Mouse (Mus musculus): Measurements from ENCODE around the gene Wdr63.
A peak's percentile ranks its signal among the peaks of the same experiment; 100 is the strongest.
"Not testable (repeated sequence)": the region's sequence is repeated elsewhere in the genome, so short reads cannot be mapped to it uniquely, and the experiment has no call there.

The Wdr63 gene

DNA sequence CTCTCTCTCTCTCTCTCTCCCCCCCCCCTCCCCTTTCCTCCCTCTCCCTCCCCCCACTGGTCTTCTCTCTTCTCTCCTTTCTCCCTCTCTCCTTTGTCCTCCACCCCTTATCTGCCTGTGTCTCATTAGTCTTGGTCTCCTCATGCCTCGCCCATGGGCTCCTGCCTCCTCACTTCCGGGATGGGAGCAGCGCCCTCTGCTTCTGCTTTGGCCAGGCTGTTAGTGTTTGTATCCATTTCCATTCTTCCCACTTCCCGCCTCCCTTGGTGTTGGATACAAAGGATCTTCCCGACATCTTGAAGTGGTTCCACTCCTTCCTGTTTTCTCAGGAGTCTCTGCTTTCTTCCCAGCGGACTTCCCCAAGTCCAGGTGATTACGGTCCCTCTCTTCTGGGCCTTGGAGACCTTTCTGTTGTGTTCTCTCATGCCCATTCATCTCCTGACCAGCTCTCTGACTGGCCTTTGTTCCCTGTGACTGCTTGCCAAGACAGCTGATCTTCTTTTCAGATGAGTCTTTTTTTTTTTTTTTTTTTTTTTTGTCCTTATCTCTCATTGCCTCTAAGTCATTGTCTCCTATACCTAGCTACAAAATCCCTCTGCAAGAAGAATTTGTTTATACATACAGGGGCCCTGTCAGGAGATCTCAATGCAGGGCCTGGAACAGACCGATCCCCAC lies 96.2 kb downstream of the Wdr63 start:
- DNase-seq (ENCODE audit: low read depth), result no peak

DNA sequence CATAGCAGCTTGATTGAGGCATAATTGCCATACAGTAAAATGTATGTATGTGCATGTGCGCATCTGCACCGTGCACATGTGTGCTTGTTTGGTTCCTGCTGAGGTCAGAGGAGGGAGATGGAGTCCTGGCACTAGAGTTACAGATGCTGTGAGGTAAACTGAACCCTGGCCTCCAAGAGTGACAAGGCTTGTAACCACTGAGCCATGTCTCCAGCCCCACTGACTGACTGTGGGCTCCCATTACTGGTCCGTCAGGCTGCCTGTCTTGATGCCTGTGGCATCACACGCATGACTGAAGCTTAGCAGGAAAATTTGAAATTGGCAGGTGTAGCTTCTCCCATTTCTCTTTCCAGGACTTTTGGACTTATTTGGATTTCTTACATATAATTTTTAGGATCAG lies 97.2 kb downstream of the Wdr63 start:
- no peak for DNase-seq (ENCODE audit: low read depth)

DNA sequence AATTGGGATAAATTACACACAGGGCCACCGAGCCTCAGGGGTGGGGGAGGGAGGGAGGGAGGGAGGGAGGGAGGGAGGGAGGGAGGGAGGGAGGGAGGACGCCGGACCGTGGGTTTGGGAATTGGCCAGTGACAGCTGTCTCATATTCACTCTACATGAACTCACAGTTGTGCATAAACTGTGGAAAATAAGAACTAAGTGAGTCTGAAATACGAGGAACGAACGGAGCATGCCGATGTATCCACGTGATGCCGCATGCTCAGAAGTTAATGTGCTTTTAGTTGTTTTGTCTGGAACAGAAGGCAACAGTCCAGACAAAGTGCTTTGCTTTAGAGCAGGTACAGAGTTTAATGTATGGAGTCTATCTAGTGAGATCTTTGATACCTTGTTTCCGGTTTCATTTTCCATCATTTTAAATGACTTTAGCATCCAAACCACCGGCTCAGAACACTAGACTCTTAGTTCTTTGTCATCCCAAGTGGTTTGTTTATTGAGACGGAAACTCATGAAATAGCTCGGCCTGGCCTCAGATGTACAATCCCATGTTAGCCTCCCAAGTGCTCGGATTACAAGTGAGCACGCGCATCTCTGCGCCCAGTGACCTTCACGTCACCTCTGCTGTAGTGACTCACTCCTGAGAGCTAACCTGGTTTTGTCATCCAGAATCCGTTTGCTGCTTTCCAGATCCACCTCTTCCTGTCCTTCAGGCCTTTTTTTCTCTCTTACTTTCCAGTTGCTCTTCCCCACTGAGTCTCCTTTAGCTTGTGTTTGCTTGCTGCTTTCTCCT lies 97.9 kb downstream of the Wdr63 start:
- no peak for DNase-seq (ENCODE audit: low read depth)

DNA sequence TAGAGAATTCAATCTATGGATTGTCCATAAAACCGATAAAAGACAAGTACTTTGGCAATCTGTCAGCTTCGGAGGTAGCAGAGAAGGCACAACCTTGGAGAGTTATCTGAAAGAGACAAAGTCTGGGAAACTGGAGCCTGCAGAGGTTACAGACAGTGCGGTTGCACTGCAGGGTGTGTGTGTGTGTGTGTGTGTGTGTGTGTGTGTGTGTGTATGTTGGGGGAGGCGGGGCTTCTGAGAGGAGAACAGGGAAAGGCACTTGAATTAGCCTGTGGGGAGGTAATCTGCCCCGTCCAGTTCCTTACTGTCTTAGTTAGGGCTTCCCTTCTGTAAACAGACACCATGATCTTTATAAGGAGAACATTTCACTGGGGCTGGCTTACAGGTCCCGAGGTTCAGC lies 100.1 kb downstream of the Wdr63 start:
- no peak for DNase-seq (ENCODE audit: low read depth)

DNA sequence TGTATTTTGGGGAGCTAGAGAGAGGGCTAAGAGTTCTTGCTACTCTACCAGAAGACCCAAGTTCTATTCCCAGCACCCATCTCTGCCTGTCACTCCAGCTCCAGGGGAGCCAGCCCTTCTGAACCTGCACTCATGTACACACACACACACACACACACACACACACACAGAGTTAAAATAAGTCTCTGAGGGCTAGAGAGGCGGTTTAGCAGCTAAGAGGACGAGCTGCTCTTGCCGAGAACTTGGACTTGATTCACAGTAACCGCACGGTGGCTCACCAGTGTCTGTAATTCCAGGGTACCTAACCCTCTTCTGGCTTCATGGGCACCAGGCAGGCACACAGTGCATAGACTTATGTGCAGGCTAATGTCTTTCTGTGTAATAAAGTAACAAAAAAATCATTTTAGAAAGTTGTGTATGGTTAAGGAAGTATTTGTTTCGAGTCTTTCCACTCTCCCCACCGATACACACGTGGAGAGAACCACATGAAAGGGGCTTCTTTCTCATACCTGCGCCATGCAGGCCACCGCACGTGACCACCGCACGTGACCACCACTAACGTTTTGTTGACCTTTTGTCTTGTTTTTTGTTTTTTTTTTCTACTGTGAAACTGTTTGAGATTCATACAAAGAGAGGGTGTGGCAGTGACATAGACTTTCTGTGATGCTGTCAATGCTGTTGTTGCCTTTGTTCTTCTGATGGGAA lies 103.4 kb downstream of the Wdr63 start:
- peak; percentile 45 for DNase-seq (ENCODE audit: low read depth)

DNA sequence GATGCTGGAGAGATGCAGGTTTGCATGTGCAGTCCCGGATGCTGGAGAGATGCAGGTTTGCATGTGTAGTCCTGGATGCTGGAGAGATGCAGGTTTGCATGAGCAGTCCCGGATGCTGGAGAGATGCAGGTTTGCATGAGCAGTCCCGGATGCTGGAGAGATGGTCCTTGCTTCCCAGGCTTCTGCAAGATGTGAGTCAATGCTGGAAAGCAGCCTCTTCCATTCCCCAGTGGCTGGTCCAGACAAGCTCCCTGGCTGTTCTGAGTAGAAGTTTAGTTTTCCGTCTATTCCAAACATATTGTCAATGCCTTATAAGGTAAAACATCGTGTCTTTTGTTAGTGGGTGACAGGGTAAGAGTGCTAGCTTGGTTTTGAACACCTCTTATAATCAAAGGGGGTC lies 111.4 kb downstream of the Wdr63 start:
- DNase-seq (ENCODE audit: low read depth), result not testable (repeated sequence)

DNA sequence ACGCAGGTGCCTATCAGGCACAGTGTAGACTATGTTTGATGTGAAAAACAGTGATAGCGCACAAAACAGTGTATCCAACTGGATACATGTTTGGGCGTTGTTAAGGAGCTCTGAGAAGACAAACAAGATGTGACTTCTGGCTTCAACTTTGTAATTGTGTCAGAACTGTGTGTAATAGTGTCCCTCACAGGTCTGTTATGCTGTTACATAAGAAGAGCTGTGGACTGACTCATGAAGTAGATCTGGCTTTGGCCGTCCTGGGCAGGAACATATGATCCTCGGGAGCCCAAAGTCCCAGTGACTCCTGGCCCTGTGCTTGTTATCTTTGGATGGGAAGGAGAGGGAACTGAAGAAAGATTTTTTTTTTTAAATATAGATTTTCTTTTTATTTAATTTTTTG lies 112.4 kb downstream of the Wdr63 start:
- DNase-seq (ENCODE audit: low read depth), result no peak

DNA sequence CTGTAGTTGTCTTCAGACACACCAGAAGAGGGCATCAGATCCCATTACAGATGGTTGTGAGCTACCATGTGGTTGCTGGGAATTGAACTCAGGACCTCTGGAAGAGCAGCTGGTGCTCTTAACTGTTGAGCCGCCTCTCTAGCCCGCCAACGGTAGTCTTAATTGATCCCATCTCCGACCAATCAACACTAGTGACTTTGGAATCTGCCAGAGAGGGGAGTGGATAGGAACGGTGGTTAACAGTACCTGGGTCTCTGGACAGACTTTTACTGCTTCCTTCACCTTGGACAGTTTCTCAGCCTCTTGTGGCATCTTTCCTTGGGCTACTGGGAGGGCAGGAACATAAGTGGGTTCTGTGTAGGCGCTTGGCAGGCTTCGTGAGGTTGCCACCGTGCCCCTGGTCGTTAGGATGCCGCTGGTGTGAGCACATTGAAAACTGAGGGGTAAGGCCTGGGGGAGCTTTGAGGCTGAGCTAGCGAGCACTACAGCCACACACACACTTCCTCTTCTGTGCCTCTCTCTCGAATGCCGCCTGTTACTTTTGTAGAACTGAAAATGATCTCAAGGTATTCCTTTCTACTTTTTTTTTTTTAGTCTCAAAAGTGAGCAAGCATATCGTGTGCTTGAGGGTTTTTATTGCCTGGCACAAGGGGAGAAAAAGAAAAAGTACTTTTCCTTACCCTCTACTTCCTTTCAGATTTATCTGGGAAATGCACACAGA lies 114.3 kb downstream of the Wdr63 start:
- DNase-seq (ENCODE audit: low read depth), result no peak

DNA sequence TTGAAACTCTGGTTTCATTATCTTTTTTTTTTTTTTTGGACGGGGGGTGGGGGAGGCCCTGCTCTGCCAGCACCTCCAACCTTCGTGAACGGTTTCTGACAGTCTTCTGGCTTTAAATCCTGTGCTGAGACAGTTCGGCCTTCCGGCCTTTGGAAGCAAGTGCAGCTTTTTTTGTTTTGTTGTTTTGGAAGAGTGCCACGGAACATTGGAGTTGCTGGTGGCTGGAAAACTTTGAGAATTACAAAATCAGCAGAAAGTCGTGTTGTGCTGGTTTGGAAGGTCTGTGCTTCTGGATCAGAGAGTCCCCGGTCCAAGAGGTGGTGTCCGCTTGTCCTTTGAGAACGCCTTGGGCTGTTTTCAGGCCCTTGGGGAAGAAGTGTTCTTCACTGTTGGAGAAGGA lies 115.1 kb downstream of the Wdr63 start:
- DNase-seq (ENCODE audit: low read depth), result no peak

DNA sequence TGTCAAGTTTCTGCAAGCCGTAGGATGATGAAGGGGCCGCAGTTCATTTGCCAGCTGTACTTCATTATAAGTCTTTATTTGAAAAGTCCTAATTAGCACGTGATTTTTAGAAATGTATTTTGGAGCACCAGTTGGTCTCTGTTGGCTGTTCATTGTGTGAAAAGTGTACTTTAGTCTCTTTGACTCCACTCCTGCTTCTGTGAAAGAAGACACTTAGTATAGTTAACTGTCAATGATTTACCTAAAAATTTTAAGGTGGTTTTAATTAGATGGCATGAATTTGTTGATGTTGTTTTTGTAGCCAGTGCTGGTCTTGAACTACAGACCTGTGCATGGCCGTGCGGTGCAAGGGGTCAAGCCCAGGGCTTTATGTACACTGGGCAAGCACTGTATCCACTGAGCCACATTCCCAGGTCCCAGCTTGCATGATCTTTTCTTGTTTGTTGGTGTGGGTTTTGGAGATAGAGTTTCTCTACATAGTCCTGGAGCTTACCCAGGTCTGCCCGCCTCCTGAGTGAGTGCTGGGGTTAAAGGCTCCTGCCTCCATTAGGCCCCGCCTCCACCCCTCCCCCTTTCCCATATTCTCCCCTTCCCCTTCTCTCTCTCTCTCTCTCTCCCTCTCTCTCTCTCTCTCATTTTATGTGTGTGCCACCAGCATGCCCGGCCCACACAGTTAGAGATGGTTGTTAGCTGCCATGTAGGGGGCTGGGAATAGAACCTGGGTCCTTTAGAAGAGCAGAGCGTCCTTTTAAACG lies 115.8 kb downstream of the Wdr63 start:
- DNase-seq (ENCODE audit: low read depth), result no peak

DNA sequence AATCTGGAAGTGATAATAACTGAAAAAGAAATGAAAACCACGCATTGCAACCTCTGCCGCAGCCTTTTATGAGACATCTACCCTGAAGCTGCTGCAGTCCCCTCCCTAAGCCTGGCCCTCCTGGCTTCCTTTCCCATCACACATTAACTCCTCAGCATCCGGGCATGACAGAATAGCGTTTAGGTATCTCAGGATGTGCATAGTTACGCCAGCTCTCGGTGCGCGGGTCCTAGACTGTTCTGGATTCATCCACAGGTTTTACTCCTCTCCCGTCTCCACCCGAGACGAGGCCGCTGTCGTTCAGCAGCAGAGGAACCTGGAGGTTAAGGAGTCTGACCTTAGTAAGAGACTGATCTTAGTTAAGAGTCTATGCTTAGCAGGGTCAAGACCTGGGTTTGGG lies 116.8 kb downstream of the Wdr63 start:
- DNase-seq (ENCODE audit: low read depth), result no peak
